Mouse (Mus musculus) hindbrain, embryonic 15.5 days (tissue): ENCODE results near the gene Hdac1. TPM values are rescaled to one million over a fixed set of nuclear protein-coding genes. Genes with fewer than 3 reads are reported as not detected.

Source experiments
- ATAC-seq: fragments of 200-750 bp; cut with Nextera tagmentation; 2 replicates; pipeline ENCODE4 v1.8.0; 2017; ENCODE audit warnings: low read depth, moderate number of reproducible peaks, moderate TSS enrichment; ENCODE audit not compliant: low FRiP score
- H3K27ac ChIP-seq: fragments of 300-500 bp; sonication (generic); replicated peaks from 2 replicates; pipeline ENCODE4 v1.5.1; 2015; ENCODE audit warnings: mild to moderate bottlenecking, inconsistent platforms
- H3K27me3 ChIP-seq: fragments of 300-500 bp; sonication (generic); 2 replicates; pipeline ENCODE4 v1.6.1; 2015; ENCODE audit warnings: control low read depth, inconsistent platforms
- H3K36me3 ChIP-seq: fragments of 300-500 bp; sonication (generic); 2 replicates; pipeline ENCODE4 v1.6.1; 2015; ENCODE audit warnings: control low read depth, inconsistent platforms
- H3K4me1 ChIP-seq: fragments of 300-500 bp; sonication (generic); replicated peaks from 2 replicates; pipeline ENCODE4 v1.6.1; 2015; ENCODE audit warnings: control low read depth, inconsistent platforms
- H3K4me2 ChIP-seq: fragments of 300-500 bp; sonication (generic); 2 replicates; pipeline ENCODE4 v1.6.1; 2015; ENCODE audit warnings: moderate library complexity, mild to moderate bottlenecking, inconsistent platforms
- H3K4me3 ChIP-seq: fragments of 300-500 bp; sonication (generic); 2 replicates; pipeline ENCODE4 v1.5.1; 2015; ENCODE audit warnings: mild to moderate bottlenecking, inconsistent platforms
- H3K9ac ChIP-seq: fragments of 300-500 bp; sonication (generic); 2 replicates; pipeline ENCODE4 v1.6.1; 2015; ENCODE audit warnings: inconsistent platforms
- H3K9me3 ChIP-seq: fragments of 300-500 bp; sonication (generic); 2 replicates; pipeline ENCODE4 v1.6.1; 2016; ENCODE audit warnings: control low read depth, inconsistent platforms
- WGBS: fragments of 180-500 bp; shearing (Covaris S2); methylation state at CpG from one replicate; pipeline ENCODE4 v1.1.7; 2015; 5-methylcytosine and 5-hydroxymethylcytosine counted together
- polyA plus RNA-seq: library from polyadenylated mRNA; unstranded; fragments of >200 nt; fragmentation: Nextera tagmentation; extraction: Ambion mirVana; gene quantifications from 2 replicates; pipeline ENCODE4 v1.2.1, GENCODE M21; 2015

Hdac1 gene
- polyA plus RNA-seq, 1 experiment from 2014 or later: 84.7 TPM

DNA sequence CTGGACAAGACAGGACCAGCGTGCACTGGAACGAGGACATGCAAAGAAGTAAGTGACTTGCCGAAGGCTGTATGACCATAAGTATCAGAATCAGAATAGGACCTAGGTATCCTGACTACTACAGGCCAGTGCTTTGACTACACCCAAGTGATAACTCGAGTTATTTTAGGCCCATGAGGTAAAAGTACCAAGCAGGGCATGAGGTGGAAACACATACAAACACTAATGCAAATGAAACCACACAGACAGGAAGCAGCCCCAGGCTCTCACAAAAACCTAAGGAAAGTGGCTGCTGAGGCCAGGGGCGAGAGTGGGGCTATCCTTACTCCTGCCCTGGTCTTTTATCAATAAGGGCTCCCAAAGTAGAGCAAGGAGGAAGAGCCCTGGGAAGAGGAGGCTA lies 17.2 kb downstream of the Hdac1 start:
- Histone ChIP-seq H3K27ac (no peak overlapping the region), H3K9me3 (no peaks in the 10 kb centered on the region), H3K4me2 (no peak overlapping the region), H3K4me3 (no peak overlapping the region), H3K9ac (no peak overlapping the region), H3K4me1 (no peaks in the 10 kb centered on the region), H3K27me3 (no peaks in the 10 kb centered on the region), H3K36me3 (peaks cover 64% of the 10 kb centered on the region)
- no peak for ATAC-seq
- WGBS: 97% methylated on average over 5 of the region's 5 CpGs

DNA sequence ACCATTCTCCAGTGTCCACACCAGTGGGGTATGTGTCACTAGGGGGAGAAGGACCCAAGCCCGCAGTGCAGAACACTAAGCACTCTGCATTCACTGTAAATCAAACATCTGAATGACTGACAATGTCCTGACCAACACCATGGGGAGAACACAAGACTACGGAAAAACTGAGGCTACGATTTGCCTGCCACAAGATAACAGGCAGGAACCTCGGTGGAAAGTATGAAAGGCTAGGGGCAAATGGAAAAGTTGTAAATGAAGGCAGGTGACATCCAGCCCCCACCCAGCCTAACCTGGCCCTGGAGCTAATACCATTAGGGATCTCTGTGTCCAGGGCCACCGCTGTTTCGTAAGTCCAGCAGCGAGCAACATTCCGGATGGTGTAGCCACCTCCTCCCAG lies 24.0 kb downstream of the Hdac1 start:
- no peak for ATAC-seq
- peaks cover 65% of the 10 kb centered on the region for H3K36me3 ChIP-seq
- WGBS: 91% methylated on average over 8 of the region's 8 CpGs

DNA sequence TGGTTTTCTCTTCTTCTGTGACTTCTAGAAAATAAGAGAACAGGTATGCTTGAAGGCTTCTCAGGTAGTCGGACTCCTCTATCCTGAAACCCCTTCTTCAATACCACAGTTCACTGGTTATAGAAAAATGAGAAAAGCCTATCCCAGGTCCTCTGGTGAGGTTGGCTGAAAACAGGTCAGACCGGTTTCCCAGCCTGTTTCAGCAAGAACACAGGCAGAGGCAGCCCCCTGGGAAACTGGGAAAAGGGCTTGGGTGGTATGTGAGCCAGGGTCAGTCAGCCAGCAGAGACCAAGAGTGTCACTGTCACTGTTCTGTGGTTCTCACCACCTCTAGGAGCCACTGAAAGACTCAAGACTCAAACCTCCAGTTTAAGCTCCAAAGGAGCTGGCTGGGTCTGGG lies 25.6 kb downstream of the Hdac1 start:
- H3K4me2 ChIP-seq: 0 out of 2 replicates have a peak overlapping the region, but pooled peaks have one; percentile 7
- WGBS: 58% methylated on average over 2 of the region's 2 CpGs
- H3K4me1 ChIP-seq: peaks cover 37% of the 10 kb centered on the region
- no peak overlapping the region for H3K4me3 ChIP-seq
- H3K27me3 ChIP-seq: no peaks in the 10 kb centered on the region
- H3K36me3 ChIP-seq: peaks cover 51% of the 10 kb centered on the region
- H3K9ac ChIP-seq: no peak overlapping the region
- no peak for ATAC-seq
- H3K9me3 ChIP-seq: no peaks in the 10 kb centered on the region
- H3K27ac ChIP-seq: no peak overlapping the region

More for the DNA sequence above, 24.0 kb downstream of the Hdac1 start:
- Histone ChIP-seq H3K9ac (no peak overlapping the region), H3K4me2 (no peak overlapping the region), H3K27me3 (no peaks in the 10 kb centered on the region), H3K4me1 (peaks cover 23% of the 10 kb centered on the region), H3K9me3 (no peaks in the 10 kb centered on the region), H3K27ac (no peak overlapping the region), H3K4me3 (no peak overlapping the region)

GRCm38 (mm10) chr4:129514300-129514898 lies 28.1 kb downstream of the Hdac1 start:
- Histone ChIP-seq H3K27ac (peak overlapping the region; percentile 99), H3K9me3 (no peaks in the 10 kb centered on the region), H3K4me2 (peak overlapping the region; percentile 77), H3K9ac (peak overlapping the region; percentile 100), H3K4me3 (peak overlapping the region; percentile 98), H3K4me1 (peaks cover 47% of the 10 kb centered on the region), H3K27me3 (no peaks in the 10 kb centered on the region), H3K36me3 (peaks cover 29% of the 10 kb centered on the region)
- ATAC-seq: peak; percentile 40
- WGBS: under 1% methylated on average over 34 of the region's 35 CpGs

DNA sequence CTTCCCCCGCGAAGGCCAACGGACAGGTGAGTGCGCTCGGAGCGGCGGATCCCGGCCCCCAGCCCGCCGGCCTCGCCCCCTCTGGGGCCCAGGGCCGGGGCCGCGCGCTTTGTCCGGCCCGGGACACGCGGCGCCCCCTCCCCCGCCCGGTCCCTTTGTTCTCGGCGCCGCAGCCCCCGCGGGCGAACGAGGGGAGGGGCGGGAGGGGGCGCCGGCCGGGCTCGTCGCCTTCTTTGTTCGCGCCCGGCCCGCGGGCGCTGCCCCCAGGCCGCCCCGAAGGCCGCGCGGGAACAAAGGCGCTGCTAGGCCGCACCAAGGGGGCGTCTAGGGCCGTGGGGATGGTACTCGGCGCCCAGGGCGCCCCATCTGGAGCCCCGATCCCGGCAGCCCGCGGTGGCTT lies 28.6 kb downstream of the Hdac1 start:
- no peaks in the 10 kb centered on the region for H3K9me3 ChIP-seq
- peak overlapping the region; percentile 98 for H3K4me3 ChIP-seq
- peak overlapping the region; percentile 100 for H3K9ac ChIP-seq
- no peaks in the 10 kb centered on the region for H3K27me3 ChIP-seq
- H3K27ac ChIP-seq: peak overlapping the region; percentile 99
- peaks cover 27% of the 10 kb centered on the region for H3K36me3 ChIP-seq
- H3K4me1 ChIP-seq: peaks cover 52% of the 10 kb centered on the region
- WGBS: under 1% methylated on average over 31 of the region's 57 CpGs
- peak overlapping the region; percentile 77 for H3K4me2 ChIP-seq
- peak; percentile 12; the same call in 1 of the 2 replicates for ATAC-seq

- WGBS: 6% methylated on average over 42 of the region's 47 CpGs
- H3K9ac ChIP-seq: peak within 1 kb of the TSS; percentile 100
- peak within 1 kb of the TSS; percentile 77 for H3K4me2 ChIP-seq
- peaks cover 54% of the 10 kb centered on the region for H3K4me1 ChIP-seq
- H3K4me3 ChIP-seq: peak within 1 kb of the TSS; percentile 98
- ATAC-seq: peak; percentile 87
- peak within 1 kb of the TSS; percentile 99 for H3K27ac ChIP-seq
- H3K27me3 ChIP-seq: no peaks in the 10 kb centered on the region
- no peaks in the 10 kb centered on the region for H3K9me3 ChIP-seq
- H3K36me3 ChIP-seq: peaks cover 20% of the 10 kb centered on the region
Measured at GRCm38 (mm10) chr4:129513086-129513767, 29.3 kb downstream of the Hdac1 start, which contains the start of gene Marcksl1. Gene Marcksl1, plus strand, starts transcription at chr4:129513581.

DNA sequence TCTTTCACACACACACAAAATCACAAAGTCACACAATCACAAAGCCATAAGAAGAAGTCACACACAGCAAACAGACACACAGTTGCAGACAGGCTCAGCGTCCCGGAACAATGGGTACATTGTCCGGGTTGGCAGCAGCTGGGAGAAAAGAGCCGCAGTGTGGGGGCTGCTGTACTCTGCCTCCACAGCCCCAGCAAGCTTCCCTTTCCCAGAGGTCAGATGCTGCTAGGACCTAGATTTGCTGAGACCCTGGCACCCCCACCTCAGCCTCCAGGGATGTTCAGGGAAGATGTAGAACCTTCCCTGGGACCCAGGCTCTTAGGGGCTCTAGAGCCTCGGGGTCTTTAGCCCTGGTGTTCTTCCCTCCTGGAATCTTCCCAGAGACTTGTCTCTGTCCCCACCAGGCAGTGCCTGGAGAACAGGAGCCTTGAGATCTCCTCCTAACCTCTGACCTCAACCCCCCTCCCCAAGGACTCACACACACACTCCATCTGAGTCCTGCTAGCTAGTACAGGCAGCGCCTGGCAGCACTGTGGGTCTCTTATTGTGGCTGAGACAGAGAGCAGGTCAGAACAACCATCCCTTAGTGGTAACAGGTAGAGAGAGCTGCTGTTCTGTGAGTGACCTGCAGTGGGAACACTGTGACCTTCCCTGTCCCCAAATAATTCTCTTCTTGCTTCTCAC lies 31.0 kb downstream of the Hdac1 start:
- Histone ChIP-seq H3K9me3 (no peaks in the 10 kb centered on the region), H3K27ac (peak overlapping the region; percentile 66), H3K4me1 (peaks cover 49% of the 10 kb centered on the region), H3K4me3 (no peak overlapping the region), H3K27me3 (no peaks in the 10 kb centered on the region), H3K9ac (no peak overlapping the region), H3K36me3 (peaks cover 7% of the 10 kb centered on the region), H3K4me2 (no peak overlapping the region)
- ATAC-seq: no peak
- WGBS: 8% methylated on average over 6 of the region's 6 CpGs

DNA sequence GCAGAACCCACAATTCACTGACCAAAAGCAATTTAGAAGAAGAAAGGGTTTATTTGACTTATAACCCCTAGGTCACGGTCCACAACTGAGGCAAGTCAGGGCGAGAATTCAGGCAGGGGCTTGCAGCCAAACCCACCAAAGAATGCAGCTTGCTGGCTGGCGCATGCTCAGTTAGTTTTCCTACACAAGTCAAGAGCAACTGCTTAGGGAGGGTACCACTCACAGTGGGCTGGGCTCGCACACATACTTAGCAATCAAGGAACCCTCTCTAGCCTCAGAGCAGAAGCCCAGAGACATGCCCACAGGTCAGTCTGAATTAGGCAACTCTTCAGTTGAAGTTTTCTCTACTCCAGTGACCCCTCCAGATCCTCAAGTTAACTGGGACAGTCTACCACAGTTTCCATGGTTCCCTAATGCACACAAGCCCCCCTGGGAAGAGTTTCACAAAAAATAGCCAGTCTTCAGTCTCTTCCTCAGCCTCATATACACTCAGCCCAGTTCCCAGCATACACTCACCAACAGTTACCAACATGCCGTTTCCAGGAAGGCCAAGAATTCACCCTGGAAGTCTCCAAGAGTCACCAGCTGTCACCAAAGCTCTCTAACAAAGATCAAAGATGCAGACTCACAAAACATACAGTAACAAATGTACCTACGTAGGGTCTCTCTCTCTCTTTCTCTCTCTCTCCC lies 31.6 kb downstream of the Hdac1 start:
- H3K4me3 ChIP-seq: no peak overlapping the region
- H3K27ac ChIP-seq: peak overlapping the region; percentile 66
- H3K27me3 ChIP-seq: no peaks in the 10 kb centered on the region
- WGBS: 29% methylated on average over 6 of the region's 6 CpGs
- no peak overlapping the region for H3K4me2 ChIP-seq
- peaks cover 42% of the 10 kb centered on the region for H3K4me1 ChIP-seq
- H3K9me3 ChIP-seq: no peaks in the 10 kb centered on the region
- ATAC-seq: no peak
- H3K9ac ChIP-seq: no peak overlapping the region
- H3K36me3 ChIP-seq: 0 out of 2 replicates have a peak, but pooled peaks cover 5% of the 10 kb centered on the region

DNA sequence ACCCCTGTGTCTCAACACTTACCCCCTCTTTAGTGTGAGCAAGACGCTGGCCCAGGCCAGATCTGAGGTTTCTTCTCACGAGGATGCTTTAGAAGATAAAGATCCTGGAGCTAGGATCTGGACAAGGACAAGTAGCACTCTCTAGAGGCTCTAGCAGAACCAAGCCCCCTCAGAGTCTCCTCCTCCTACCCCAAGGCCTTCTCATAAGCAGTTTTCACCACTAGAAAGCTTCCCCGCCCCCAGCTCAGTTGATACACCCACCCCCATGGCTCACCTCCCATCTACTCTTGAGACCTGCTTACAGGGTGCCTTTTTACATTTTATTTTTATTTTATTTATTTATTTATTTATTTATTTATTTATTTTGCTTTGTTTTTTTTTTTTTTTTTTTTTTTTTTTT lies 32.9 kb downstream of the Hdac1 start:
- H3K4me3 ChIP-seq: no peak overlapping the region
- no peak for ATAC-seq
- 60% methylated on average over 3 of the region's 3 CpGs for WGBS
- peaks cover 32% of the 10 kb centered on the region for H3K4me1 ChIP-seq
- no peaks in the 10 kb centered on the region for H3K9me3 ChIP-seq
- no peak overlapping the region for H3K4me2 ChIP-seq
- no peak overlapping the region for H3K9ac ChIP-seq
- H3K27me3 ChIP-seq: no peaks in the 10 kb centered on the region
- H3K27ac ChIP-seq: no peak overlapping the region
- H3K36me3 ChIP-seq: no peaks in the 10 kb centered on the region

DNA sequence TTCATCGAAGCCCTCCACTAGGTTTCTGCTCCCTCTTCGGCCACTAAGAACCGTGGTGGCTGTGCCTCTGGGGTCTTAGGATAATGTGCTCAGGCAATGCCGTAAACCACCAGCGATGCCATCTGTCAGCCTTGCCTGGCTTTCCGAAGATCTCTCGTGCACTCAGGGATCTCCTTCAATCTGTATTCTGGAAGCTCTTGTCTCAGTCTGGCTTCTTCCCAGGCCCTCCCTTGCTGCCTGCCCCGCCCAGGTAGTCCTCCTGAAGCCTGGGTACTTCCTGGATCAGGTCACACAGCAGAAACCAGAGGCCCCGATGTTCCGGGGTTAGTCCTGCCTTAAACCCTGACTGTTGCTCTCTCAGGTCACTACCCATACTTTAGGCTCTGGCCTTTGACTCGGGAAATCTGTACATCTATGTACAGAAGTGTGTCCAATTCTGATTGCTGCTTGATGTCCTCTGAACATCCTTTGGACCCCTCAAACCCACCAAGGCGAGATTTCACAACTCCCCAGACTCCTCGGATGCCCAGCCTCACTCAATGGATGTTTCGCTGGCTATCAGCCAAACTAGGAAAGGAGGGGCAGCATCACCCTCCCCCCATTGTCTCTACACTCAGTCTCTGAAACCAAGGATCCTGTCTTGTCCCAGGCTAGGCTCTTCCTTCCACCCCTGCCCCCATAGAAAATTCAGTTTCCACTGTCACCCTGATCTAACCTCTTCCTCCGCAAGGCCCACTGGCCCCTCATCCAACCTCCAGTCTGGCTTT lies 33.5 kb downstream of the Hdac1 start:
- Histone ChIP-seq H3K27me3 (no peaks in the 10 kb centered on the region), H3K27ac (0 out of 2 replicates have a peak overlapping the region, but pooled peaks have one; percentile 27), H3K9me3 (no peaks in the 10 kb centered on the region), H3K4me1 (peaks cover 32% of the 10 kb centered on the region), H3K9ac (no peak overlapping the region), H3K4me2 (no peak overlapping the region), H3K4me3 (no peak overlapping the region), H3K36me3 (no peaks in the 10 kb centered on the region)
- 49% methylated on average over 15 of the region's 15 CpGs for whole genome bisulfite sequencing
- no peak for ATAC-seq

- no peaks in the 10 kb centered on the region for H3K27me3 ChIP-seq
- peaks cover 30% of the 10 kb centered on the region for H3K4me1 ChIP-seq
- no peak overlapping the region for H3K27ac ChIP-seq
- no peaks in the 10 kb centered on the region for H3K36me3 ChIP-seq
- H3K4me3 ChIP-seq: no peak overlapping the region
- no peak overlapping the region for H3K9ac ChIP-seq
- H3K4me2 ChIP-seq: no peak overlapping the region
- no peaks in the 10 kb centered on the region for H3K9me3 ChIP-seq
- ATAC-seq: no peak
- 65% methylated on average over 3 of the region's 3 CpGs for WGBS
Measured at GRCm38 (mm10) chr4:129508237-129508515, 34.3 kb downstream of the Hdac1 start.
